Mouse (Mus musculus) cerebellum, postnatal 14 days (tissue): ENCODE data around the gene Hpcal1.

ENCODE experiments used
- DNase-seq, 2 experiments: peaks; one replicate each; pipeline ENCODE4 v3.0.0; 2021; ENCODE audit warnings: mixed read lengths in 2 of 2

Gene Hpcal1

DNA sequence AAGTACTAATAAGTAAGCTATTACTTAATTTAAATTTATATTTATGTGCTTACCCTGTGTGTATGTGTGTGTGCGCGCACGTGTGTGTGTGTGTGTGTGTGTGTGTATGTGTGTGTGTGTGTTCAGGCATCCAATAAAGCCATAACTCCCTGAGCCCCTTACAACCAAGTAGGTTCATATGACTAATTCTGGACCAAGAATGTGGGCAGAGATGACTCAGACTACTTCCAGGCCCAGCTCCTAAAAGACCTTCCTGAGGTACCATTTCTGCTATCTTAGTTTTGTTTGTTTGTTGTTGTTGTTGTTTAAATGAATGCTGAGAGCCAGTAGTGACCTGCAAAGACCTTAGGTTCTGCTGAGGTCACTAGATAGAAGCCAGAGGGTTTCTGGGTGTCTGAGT, 1.7 kb upstream of the Hpcal1 start:
- no peak for DNase-seq

DNA sequence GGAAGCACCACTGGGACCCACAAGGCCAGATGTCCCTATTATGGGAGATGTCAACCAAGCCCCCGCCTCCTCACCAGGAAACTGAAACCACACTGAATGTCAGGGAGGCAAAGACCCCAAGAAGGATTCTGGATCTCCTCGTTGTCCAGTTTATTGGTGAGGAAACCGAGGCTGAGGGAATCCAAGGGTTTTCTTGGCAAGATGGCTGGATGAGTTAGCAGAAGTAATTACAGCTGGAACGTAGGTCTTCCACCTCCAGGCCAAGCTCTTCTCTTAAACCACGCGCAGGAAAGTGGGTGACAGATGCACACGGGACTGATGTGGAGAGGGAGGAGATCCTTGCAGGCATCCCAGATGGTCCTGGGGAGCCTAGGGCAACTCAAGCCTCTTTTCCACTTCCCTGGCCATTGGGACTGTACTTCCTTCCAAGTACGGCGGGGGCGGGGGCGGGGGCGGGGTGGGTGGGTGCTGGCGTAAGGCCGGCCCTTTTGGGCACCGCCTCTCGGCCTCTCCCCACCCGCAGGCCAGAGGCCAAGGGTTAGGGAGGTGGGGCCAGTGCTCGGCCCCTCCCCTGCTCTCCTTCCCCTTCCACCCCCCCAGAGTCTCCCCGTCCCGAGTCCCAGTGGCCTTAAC, 609 bp upstream of the Hpcal1 start:
- DNase-seq = no peak

DNA sequence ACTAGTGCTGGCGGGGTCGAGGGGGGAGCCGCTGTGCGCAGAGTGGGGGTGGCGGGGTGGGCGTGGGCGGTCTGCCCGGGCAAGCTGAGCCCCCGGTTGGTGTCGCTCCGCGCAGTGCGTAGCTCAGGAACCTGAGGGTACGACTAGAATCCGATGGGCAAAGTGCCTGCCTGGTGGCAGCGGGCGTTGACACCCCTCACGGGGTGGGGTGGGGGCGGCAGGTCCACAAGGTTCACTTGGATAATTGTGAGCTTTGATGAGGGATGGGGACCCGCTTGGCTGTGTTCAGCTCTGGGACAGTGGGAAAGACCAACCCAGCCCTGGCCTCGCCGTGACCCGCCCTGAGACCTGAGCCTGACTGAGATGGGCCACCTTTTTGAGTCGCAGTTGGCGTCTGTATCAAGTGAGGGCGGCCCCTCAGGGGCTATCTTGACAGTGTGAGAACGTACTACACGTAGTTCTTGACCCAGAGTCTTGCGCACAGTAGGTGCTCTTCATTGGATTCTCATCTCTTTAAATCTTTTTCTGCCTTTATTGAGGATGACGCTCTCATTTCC, 742 bp downstream of the Hpcal1 start:
- peak; percentile 63 to 69 for DNase-seq

DNA sequence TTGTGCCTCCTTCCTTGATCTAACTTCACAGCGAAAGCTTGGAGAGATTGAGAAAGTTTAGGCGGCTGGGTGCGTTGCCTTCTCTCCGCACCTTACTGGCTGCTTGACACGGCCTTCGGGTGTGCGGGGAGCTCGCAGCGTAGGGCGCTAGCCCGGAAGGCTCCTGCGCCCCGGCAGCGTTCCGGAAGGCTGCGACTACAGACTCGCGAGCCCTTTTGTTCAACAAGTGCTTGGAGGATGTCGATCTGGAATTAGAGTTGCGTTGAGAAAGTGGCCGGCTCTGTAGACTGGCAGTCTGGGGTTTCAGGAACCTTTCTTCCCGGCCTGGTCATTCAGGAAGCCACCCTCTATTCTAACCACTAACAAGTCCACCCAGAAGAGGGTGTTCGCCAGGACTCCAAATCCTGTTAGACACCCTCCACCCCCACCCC, 1.2 kb downstream of the Hpcal1 start:
- peak; percentile 27 to 52 for DNase-seq

DNA sequence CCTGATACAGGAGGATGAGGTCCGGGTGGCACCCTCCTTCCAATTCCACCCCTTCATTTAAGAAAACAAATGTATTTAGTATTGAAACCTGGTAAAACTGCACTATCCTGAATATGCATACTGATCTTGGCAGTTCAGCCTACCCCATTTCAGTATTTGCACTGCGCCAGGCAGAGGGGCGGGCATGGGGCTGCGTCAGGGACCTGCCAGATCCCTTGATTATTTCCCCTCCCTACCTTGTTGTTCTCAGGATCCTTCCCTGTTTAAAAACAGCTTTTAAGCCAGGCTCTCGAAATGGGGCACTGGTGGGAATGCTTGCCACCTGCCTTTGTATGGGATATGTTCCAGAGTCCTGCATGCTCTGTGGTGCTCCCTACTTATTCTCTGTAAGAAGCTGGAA, 1.7 kb downstream of the Hpcal1 start:
- DNase-seq = peak; percentile 45 to 62

DNA sequence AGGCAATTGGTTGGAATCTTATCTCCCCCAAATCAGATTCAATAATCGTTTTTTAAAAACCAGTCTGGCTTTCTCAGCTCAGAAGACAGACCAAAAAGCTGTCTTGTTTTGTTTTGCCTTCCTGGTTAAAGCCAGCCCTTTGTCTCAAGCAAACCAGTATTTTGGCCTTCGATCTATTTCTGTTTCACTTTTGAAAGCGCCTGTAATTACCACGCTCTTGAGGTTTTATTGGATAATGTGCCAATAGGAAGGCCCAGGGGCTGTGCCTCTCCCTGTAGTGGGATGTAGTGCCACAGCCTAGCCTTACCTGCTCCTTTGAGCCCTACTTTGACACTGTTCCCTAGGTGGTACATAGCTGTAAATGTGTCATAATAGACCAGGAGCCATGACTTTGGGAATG, 2.3 kb downstream of the Hpcal1 start:
- DNase-seq = peak in 1 of 2 experiments; percentile 26

DNA sequence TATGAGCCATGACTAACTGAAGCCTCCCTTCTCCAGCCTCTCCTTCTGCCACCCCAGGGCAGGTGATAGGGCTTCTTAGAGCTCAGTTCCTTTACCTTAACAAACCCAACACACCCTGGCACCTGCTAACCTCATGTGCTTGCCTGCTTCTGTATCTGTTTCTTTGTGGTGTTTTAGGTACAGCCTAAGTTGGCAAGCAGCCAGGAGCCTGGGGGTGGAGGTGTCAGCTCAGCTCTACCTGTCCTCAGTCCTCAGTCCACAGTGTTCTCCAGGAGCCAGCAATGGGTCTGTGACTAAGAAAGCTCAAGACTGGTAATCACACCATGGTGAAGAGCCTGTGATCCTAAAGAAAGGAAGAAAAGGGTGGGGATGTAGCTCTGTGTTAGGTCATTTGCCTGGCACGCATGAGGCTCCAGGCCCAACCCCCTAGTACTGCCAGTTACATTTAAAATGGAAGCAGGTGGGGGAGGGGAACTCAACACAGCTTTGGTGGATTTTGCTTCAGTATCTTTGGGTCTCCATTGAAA, 4.0 kb downstream of the Hpcal1 start:
- peak; percentile 63 to 73 for DNase-seq

DNA sequence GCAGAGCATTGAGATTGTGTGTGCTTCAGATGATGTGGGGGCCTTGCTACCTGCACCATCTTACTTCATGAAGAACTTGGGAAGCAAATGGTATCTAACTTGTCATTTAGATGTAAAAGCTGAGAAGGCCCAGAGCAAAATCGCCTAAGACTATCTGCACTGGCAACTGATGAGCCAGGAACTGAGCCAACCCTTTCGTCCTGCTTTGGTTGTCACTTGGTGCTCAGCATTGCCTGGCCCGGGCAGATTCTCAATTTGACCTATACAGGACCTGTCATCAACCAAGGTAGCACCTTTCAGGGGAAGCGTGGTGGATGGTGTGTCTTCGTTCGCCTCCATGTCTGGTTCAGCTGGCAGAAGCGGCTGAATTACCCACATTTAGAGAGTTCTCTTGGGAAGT, 5.7 kb downstream of the Hpcal1 start:
- peak; percentile 38 to 41 for DNase-seq

DNA sequence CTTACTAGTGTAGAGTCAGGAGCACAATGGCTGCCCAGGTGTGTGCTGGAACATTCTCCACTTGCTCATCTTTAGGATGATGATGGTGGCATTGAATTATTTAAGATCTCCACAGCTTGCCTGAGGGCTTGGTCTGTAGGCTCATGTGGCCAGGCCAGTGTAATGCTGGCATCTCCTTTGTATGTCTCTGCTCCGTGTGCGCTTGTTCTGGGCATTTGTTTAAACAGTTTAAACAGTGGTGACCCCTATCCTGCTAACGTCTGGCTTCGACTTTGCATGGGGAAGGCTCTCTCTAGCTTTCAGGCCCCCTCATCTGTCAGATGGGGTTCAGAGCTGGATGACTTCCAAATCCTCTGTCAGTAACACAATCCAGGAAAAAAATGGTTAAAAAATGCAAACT, 8.3 kb downstream of the Hpcal1 start:
- peak in 1 of 2 experiments; percentile 5 for DNase-seq

DNA sequence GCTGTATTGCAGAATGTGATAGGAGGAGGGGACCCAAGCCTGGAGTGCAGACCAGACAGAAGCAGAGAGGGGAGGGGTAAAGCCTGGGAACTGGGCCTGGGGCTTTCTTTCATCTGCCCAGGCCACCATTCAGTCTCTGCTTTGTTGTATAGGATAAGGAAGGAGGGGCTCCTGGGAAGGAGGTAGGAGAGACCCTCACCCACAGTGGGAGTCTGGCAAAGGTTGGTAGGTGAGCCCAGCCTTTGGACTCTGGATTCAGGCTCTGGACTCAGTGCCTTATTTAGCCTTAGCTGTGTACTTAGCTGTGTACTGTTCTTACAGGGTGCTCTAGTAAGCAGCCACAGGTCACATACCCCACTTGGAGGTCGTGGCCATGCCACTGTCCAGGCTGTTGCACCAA, 8.8 kb downstream of the Hpcal1 start:
- DNase-seq = no peak

DNA sequence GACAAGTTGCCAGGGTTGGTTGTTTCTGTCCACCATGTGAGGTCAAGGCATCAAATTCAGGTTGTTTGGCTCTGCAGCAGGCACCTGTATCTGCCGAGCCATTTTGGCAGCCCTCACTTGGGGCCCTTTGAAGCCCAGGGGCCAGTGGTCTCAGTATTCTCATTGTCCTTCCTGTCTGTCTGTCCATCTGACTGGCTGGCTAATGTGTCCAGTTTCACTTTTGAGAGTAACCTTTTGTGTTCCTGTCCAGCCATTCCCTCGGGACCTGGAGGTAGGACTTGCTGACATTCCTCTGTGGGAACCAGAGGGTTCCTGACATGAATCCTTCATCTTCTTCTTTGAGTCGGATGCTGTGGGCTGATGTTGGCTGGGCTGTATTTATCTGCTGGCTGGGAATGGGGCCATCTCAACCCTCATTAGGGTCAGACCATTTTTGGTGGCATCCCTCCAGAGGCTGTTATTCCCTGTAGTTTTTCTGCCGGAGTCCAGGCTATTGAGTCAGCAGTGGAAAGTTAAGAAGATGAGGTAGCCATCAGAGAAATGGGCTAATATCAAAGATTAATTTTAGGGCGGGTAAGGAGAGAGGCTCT, 10.6 kb downstream of the Hpcal1 start:
- no peak for DNase-seq

DNA sequence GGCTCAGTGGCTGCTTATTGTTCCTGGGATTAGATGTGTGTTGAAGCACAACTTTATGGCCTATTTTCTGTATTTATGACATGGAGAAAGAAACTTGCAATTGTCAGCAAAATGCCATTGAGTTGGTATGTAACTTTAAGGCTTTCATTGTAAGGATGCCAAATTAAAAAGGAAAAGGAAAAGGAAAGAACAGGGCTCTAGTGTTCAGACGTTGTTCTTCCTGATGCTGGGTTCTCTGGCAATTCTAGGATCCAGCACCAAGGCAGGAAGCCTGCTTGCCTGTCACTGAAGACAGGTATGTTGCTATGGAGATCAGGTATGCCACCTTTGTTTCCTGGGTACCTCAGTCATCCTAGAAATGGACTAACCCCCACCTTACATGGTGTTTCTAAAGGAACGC, 11.1 kb downstream of the Hpcal1 start:
- DNase-seq = no peak

DNA sequence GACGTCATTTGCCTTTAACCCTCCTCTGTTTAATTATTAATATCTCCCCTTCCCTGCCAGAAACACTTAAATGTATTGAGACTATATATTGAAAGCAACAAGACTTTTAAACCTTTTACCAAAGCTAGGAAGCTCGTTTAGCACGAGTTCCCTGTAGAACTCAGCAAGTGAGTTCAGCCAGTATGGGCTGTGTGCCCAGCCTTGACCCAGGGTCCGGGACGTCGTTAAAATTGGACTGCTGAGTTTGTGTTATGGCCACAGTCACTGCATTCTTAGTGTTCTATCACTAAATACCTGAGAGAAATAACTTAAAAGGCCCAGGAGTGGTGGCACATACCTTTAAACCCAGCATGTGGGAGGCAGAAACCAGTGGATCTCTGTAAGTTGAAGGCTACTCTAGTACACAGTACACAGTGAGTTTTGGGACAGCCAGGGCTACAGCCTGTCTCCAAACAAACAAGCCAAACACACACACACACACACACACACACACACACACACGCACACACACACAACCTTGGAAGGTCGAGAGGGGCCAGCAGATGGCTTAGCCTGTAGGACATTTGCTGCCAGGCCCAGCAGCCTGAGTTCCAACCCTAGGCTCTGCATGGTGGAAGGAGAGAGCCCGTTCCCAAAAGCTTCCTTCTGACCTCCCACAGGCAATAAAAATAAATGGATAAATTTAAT, 11.7 kb downstream of the Hpcal1 start:
- peak; percentile 87 for DNase-seq

DNA sequence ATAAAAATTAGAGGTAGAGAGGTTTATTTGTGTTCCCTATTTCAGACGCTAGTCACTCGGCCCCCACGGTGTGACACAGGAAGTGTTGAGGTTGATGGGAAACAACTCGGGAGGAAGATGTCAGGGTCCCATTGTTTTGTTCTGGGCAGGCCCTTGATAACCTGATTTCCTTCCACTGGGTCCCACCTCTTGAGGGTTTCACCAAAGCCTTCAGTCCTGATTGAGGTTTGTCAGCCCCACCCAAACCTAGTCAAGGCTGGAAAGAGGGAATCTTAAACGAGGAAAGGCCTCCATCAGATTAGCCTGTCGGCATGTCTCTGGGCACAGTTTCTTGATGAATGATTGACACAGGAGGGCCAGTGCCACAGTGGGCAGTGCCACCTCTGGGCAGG, 12.3 kb downstream of the Hpcal1 start:
- no peak for DNase-seq

DNA sequence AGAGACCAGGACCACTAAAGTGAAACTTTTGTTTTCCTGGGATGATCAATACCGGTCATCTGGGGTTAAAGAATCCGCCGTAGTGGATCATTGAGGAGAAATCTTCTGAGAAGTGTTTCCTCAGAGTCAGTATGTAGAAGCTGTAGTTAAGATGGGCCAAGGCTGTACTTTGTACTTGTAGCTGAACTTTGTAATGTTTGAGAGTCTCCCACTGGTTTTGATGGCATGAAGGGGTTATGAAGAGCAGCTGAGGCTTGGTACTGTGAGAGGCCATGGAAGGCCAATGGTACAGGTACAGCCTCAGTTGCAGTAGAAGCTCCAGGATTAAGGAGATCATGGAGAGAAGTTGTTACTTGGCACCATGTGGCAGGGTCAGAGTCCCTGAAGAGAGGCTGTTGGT, 13.2 kb downstream of the Hpcal1 start:
- DNase-seq = no peak

DNA sequence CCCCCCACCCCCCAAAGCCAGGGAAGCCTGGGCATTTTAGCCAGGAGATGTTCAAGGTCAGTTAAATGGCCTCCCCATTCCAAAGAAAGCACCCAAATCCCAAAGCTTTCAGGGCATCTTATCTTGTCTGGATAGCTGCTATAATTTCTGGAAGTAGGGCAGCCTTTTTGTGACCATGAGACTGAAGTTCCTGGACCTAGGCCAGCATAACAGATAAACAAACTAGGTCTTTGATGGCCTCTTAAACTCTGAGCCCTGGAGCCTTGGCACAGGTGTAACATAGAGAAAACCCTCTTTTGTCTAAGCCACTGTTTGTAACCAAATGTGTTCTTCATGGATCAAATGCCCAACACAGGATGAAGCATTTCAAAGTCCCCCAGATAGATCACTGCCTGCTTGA, 16.8 kb downstream of the Hpcal1 start:
- DNase-seq = no peak

DNA sequence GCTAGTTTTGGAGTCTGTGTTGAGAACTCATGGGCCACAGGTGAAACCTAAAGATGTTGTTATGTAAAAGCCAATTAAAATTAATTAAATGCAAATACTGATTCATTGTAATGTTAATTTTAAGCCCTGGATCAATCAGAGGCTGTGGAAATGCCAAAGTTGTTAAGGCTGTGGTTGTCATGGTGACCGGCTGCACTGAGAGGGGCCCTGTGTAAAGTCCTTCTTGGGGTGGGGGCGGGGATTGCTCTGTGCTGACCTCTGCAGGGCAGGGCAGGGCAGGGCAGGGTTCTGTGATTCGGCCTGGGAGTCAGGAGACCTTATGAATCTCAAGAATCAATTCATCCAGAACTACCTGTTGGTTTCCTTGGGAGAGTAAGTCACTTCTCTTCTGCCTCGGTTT, 18.8 kb downstream of the Hpcal1 start:
- no peak for DNase-seq

DNA sequence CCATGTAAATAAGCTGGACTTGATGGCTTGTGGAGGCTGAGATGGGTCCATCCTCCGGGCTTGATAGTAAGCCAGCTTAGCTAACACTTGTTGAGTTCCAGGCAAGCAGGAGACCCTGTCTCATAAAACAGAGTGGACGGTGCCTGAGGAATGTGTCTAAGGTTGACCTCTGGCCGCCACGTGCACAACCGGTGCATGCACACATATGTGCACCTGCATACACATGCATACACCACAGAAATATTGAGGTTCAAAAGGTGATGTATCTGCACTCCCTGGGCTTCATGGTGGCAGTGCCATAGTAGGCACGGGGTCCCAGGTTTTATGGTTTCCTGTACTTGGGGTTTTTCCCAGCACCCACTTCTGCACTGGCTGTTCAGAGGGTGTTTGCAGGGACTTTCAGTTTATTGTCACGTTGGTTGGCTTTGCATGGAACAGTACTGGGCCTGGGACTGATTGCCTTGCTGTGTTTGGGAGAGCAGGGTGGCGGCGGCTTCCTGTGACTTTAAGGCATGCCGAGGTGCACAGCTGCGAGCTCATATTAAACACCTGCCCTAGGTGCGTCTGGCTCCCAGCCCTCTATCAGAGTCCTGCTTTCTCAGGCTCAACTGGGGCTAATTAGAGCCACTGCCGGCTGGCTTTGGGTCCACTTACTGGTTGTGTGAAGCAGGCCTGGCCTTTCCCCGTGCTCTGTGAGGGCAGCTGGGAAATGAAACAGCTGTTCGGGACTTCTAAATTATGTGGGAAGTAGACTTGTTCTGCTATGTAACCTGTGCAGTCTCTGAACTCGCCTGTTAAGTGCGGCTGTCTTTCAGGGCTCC, 19.5 kb downstream of the Hpcal1 start:
- no peak for DNase-seq

DNA sequence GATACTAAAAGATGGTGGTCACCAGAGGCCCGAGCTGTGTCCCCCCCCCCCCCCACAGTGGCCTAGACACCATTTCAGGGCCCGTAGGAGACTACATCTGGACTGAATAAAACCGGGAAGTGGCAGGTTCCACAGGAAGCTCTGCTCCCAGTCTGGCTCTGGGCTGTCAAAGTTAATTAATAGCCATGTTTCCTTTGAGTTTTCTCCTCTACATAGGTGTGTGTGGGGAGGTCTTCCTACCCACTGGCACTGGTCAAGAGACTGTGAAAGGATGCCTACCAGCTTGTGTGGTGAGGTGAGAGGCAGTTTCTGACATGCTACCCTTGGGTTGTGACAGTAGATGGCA, 20.1 kb downstream of the Hpcal1 start:
- DNase-seq = no peak

DNA sequence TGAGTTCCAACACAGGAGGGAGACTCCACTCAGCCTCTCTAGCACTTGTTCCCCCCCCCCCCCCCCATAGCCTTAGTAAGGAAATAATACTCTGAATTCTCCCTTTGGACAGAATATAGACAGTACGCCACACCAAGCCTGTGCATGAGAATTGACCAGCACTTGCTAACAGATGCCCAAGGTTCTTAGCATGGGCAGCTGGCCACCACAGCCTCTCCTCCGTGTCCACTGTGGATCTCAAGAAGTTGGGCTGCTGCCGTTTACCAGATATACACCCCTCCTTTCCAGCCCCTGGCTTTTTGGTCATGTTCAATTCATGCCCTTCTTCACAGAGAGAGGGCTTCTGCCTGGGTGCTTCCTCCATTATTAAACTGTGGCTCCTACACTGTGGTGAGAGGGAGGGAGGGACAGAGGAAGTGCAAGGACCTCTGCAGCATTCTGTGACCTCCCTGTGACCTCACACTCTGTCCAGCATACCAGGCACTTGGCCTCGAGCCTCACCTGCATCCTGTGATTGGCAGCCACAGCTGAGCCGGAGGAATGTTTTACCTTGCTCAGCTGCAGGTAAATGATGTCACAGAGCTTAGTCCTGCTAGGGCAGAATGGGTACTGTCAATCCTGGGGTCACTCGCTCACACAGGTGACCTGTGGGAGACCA, 21.2 kb downstream of the Hpcal1 start:
- DNase-seq = peak in 1 of 2 experiments; percentile 46

DNA sequence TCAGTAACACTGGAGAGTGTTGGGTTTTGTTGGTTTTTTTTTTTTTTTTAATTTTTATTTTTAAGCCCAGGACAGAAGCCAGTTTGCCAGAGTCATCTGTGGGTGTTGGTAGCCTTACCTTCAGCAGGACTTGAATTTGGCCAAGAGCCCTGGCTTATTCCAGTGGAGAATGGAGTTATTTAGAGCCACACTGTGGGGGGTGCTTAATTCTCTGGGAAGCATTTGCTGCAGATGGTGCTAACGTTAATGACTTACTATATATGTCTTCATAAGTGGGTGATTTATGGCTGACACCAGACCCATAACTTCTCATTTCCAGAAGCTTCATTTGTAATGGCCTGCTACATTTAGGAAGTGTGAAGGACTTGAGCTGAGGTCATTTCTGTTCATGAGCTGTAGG, 21.9 kb downstream of the Hpcal1 start:
- DNase-seq = peak; percentile 55 to 67

DNA sequence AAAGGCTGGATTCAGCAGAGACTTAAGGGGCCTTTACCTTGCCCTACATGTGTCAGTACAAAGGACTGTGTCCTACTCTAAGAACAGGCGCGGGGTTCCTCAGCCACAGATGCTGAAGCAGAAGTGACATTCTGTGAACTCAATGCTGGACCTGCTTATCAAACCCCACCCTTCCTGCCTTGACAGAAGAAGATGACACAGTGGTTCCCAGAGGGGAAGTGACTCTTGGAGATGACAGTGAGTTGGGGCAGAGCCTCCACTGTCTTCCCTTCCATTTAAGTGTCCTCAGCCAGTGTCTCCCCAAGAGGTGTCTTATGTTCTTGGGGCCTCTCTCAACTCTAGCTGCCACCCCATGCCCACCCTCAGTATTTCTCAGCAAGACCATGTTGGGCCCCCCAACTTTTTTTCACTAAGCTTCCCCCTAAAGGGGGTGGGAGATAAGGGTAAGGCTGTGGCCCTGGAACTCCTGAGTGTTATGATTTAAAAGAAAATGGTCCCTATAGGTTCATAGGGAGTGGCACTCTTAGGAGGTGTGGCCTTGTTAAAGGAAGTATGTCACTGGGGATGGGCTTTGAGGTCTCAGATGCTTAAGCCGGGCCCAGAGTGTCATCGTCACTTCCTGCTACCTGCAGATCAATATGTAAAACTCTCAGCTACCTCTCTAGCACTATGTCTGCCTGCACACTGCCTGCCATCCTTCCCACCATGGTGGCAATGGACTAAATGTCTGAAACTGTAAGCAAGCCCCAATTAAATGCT, 25.2 kb downstream of the Hpcal1 start:
- no peak for DNase-seq
